Mouse (Mus musculus) kidney, adult 9 months (tissue): Measurements from ENCODE around the gene 4921536K21Rik.

Experiments
- DNase-seq: peaks from one replicate; pipeline ENCODE4 v3.0.0; 2022

4921536K21Rik gene

GRCm38 (mm10) chr11:3853481-3854034, 41.3 kb downstream of the 4921536K21Rik start:
- DNase-seq, result no peak

DNA sequence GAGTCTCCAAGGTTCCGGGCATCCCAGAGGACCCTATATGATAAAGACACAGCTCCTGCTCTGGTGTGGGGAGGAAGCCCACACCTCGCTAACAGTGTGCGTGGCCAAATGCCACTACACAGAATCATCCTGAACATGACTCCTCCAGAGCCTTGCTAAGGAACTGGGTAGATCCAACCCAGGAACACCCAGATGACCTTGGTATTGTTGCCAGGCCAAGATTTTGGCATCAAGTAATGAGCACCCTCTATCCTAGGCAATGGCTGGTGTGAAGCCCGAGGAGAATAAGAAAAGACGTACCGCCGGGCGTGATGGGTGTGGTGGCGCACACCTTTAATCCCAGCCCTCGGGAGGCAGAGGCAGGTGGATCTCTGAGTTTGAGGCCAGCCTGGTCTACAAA, 41.9 kb downstream of the 4921536K21Rik start:
- no peak for DNase-seq

- DNase-seq, result no peak
Measured at GRCm38 (mm10) chr11:3851872-3852271, 43.0 kb downstream of the 4921536K21Rik start.

- no peak for DNase-seq
Measured at GRCm38 (mm10) chr11:3850746-3851277, 44.1 kb downstream of the 4921536K21Rik start.

DNA sequence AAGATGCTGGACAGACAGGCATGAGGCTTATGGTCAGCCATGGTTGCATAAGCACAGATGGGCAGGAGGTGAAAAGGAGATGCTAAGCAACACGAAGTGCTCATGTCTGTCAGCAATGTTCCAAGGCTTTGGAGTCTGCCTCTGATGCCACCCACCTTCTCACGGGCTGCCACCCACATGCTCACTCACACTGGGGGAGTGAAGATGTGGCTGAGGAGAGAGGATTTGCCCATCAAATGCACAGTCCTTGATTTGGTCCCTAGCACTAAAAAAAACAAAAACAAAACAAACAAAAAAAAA, 44.6 kb downstream of the 4921536K21Rik start:
- DNase-seq, result no peak

DNA sequence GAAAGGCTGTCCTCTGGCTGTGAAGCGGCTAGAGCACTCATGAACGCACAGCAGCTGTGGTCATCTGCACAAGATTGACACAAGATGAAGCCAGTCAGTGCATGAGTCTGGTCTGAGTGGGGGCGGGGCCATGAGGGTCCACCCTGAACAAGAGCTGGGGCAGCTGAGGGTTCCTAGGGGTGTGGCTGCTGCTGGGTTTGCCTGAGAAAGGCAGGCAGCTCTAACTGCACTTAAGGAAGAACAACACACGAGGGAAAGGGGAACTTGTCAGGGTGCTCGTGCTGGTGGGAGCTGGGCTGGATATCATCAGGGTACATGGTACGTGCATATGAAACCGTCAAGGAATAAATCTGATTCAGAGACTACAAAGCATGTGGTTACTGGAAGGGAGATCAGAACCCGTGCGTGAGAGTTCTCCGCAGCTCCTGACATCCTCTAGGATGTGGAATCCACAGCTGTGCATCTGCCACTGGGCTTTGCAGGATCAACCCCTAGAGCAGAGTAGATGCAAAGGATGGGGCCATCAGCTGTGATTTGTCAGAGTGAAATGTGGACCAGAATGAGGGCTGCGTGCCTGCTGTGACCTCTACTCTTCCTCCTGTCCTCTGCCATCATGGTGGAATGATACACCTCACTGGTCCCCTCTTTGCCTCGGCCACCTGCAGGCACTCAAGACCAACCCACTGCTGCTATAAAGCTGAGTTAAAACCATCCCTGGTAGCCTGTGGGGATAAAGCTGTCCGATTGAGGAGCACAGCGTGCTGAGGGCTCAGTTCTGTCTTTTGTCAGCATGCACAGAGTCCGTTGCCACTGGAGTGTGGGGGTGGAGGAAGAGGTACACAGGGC, 45.2 kb downstream of the 4921536K21Rik start:
- no peak for DNase-seq

DNA sequence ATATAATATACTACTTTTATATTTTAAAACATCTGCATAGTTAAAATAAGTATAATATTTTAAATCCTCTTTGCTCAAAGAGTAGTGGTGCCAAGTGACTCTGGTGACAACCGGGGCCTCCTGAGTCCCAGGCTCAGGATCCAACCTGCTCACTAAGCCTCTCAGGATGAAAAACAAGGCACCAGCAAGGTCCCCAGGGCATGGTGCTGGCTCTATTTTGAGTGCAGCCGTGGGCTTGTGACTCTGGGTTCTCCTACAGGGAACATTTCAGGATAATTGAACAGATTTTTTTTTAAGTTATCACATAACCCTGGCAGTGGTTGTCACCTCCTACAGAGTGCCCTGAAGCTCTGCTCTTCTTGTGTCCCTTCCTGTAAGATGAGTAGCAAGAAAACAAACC, 48.5 kb downstream of the 4921536K21Rik start:
- DNase-seq, result no peak

GRCm38 (mm10) chr11:3843943-3844734, 50.8 kb downstream of the 4921536K21Rik start:
- DNase-seq, result no peak
